In genomic region chr11:19929087-19929865, GRCm38 (mm10) we compare ENCODE assay signal across 12 mouse cellular contexts. TPM values are rescaled to one million over a fixed set of nuclear protein-coding genes. Genes with fewer than 3 reads are reported as not detected.
A peak's percentile ranks its signal among the peaks of the same experiment; 100 is the strongest.
DNase-seq lines count a peak whose midpoint lies in the region; ATAC-seq and TF ChIP-seq lines count a peak whose summit lies in the region.
"Had no signal": no experiment of that assay in that cellular context is flagged by ENCODE, and none has a peak within 500 bp of the region (broad histone marks: within the 10 kb centered on the region; RNA-seq: fewer than 3 reads in every experiment).

No protein-coding gene starts in this region.

- no peaks in the 10 kb centered on the region for H3K36me3 ChIP-seq in forebrain, embryonic 12.5 days (replicated peaks)
- no peaks in the 10 kb centered on the region for H3K36me3 ChIP-seq in forebrain, embryonic 15.5 days
- H3K36me3 ChIP-seq in lung, postnatal 0 days (ENCODE audit: insufficient read depth, low read length): no peaks in the 10 kb centered on the region
- H3K36me3 ChIP-seq in limb, embryonic 13.5 days: no peaks in the 10 kb centered on the region

- no peak for TF ChIP-seq CTCF in lung, postnatal 0 days (IDR thresholded peaks at IDR 0.05)

- no peaks in the 10 kb centered on the region for H3K9me3 ChIP-seq in forebrain, embryonic 12.5 days
- H3K9me3 ChIP-seq in forebrain, embryonic 15.5 days: no peaks in the 10 kb centered on the region
- no peaks in the 10 kb centered on the region for H3K9me3 ChIP-seq in lung, postnatal 0 days (ENCODE audit: low read length)
- no peaks in the 10 kb centered on the region for H3K9me3 ChIP-seq in limb, embryonic 13.5 days

- ATAC-seq in forebrain, embryonic 12.5 days (ENCODE audit: low FRiP score): no peak
- ATAC-seq in forebrain, embryonic 15.5 days (replicated peaks): no peak
- no peak for ATAC-seq in lung, postnatal 0 days
- no peak for ATAC-seq in limb, embryonic 13.5 days (ENCODE audit: low FRiP score, low read depth)
- ATAC-seq: forebrain, embryonic 14.5 days had no signal

- no peaks in the 10 kb centered on the region for H3K27me3 ChIP-seq in forebrain, embryonic 12.5 days
- no peaks in the 10 kb centered on the region for H3K27me3 ChIP-seq in forebrain, embryonic 15.5 days
- H3K27me3 ChIP-seq in lung, postnatal 0 days (replicated peaks; ENCODE audit: insufficient read depth, low read length): no peaks in the 10 kb centered on the region
- H3K27me3 ChIP-seq in limb, embryonic 13.5 days: no peaks in the 10 kb centered on the region

- peaks cover 25% of the 10 kb centered on the region for H3K4me1 ChIP-seq in forebrain, embryonic 12.5 days
- H3K4me1 ChIP-seq in forebrain, embryonic 15.5 days: peaks cover 24% of the 10 kb centered on the region
- peaks cover 10% of the 10 kb centered on the region; the same call in 1 of the 2 replicates for H3K4me1 ChIP-seq in lung, postnatal 0 days (ENCODE audit: insufficient read depth, low read depth, low read length)
- peaks cover 25% of the 10 kb centered on the region for H3K4me1 ChIP-seq in limb, embryonic 13.5 days

- 78% methylated on average over 11 of the region's 11 CpGs for WGBS in forebrain, embryonic 12.5 days
- 66% methylated on average over 11 of the region's 11 CpGs for WGBS in forebrain, embryonic 15.5 days
- WGBS in lung, postnatal 0 days: 60% methylated on average over 11 of the region's 11 CpGs
- WGBS in limb, embryonic 13.5 days: 72% methylated on average over 11 of the region's 11 CpGs

- no peak overlapping the region for H3K4me2 ChIP-seq in forebrain, embryonic 12.5 days
- H3K4me2 ChIP-seq in forebrain, embryonic 15.5 days (replicated peaks): no peak overlapping the region
- H3K4me2 ChIP-seq in lung, postnatal 0 days (replicated peaks; ENCODE audit: low read depth, low read length): no peak overlapping the region
- no peak overlapping the region for H3K4me2 ChIP-seq in limb, embryonic 13.5 days (replicated peaks)

- H3K27ac ChIP-seq in forebrain, embryonic 12.5 days: 0 out of 2 replicates have a peak overlapping the region, but pooled peaks have one; percentile 13
- no peak overlapping the region for H3K27ac ChIP-seq in forebrain, embryonic 15.5 days (replicated peaks)
- H3K27ac ChIP-seq in lung, postnatal 0 days (ENCODE audit: low read length): 0 out of 2 replicates have a peak overlapping the region, but pooled peaks have one; percentile 20
- H3K27ac ChIP-seq in limb, embryonic 13.5 days: no peak overlapping the region

- no peak for TF ChIP-seq EP300 in lung, postnatal 0 days (IDR thresholded peaks at IDR 0.05)

- no peak overlapping the region for H3K9ac ChIP-seq in forebrain, embryonic 12.5 days
- no peak overlapping the region for H3K9ac ChIP-seq in forebrain, embryonic 15.5 days (replicated peaks)
- H3K9ac ChIP-seq in lung, postnatal 0 days (replicated peaks; ENCODE audit: low read depth): no peak overlapping the region
- 0 out of 2 replicates have a peak overlapping the region, but pooled peaks have one; percentile 19 for H3K9ac ChIP-seq in limb, embryonic 13.5 days

- DNase-seq in lung, postnatal 0 days (ENCODE audit: low spot score): peak; percentile 42
- DNase-seq in lung, postnatal 10 days: no peak
- DNase-seq in thymus, postnatal 36 days: no peak
- no peak for DNase-seq in spleen, postnatal 36 days (ENCODE audit: low spot score in 2 of 2)
- DNase-seq in lung, adult 18-20 months: no peak
- DNase-seq: kidney, postnatal 10 days; layer of hippocampus, postnatal 36 days; lung, postnatal 14 days had no signal

- H3K4me3 ChIP-seq in forebrain, embryonic 12.5 days (replicated peaks): no peak overlapping the region
- H3K4me3 ChIP-seq in forebrain, embryonic 15.5 days: no peak overlapping the region
- no peak overlapping the region for H3K4me3 ChIP-seq in lung, postnatal 0 days (ENCODE audit: low read depth, low read length)
- H3K4me3 ChIP-seq in limb, embryonic 13.5 days: no peak overlapping the region

RNA-seq across cellular contexts. Expression of gene Spred2, which starts 5.1 kb away (rescaled TPM):
- polyA plus RNA-seq in forebrain, embryonic 12.5 days (2016; fragmentation: Nextera tagmentation; extraction: Ambion mirVana): 8.1 and 8.4 TPM in 2 replicates
- polyA plus RNA-seq in forebrain, embryonic 15.5 days (2015; fragmentation: Nextera tagmentation; extraction: Ambion mirVana): 8.1 and 9.3 TPM in 2 replicates
- polyA plus RNA-seq in lung, postnatal 0 days (2015; fragmentation: Nextera tagmentation; extraction: Ambion mirVana): 3.9 and 4.9 TPM in 2 replicates
- polyA plus RNA-seq in limb, embryonic 13.5 days (2015; fragmentation: Nextera tagmentation; extraction: Ambion mirVana): 8.5 and 9.2 TPM in 2 replicates

Comparison
In these comparisons a context has a peak if more than half of its experiments do, and no peak if none do; other contexts are left out.
1. H3K27ac ChIP-seq: peak in forebrain, embryonic 12.5 days (single experiment) and lung, postnatal 0 days (single experiment); none in forebrain, embryonic 15.5 days (single experiment) and limb, embryonic 13.5 days (single experiment).